Mouse (Mus musculus) bone marrow macrophage, adult 2 months (primary cell): ENCODE measurements around the gene Tmco4. TPM values are rescaled to one million over a fixed set of nuclear protein-coding genes. Genes with fewer than 3 reads are reported as not detected.

Experiments
- H3K27ac ChIP-seq: 2 replicates; pipeline ENCODE4 v1.5.1; 2012; ENCODE audit warnings: low read depth, low read length; ENCODE audit not compliant: insufficient read depth
- H3K4me1 ChIP-seq: 2 replicates; pipeline ENCODE4 v1.6.1; 2012; ENCODE audit warnings: low read length; ENCODE audit not compliant: control insufficient read depth, insufficient read depth
- H3K4me3 ChIP-seq: 2 replicates; pipeline ENCODE4 v1.5.1; 2012; ENCODE audit warnings: mild to moderate bottlenecking, low read length, moderate library complexity; ENCODE audit not compliant: insufficient read depth
- CTCF ChIP-seq: IDR thresholded peaks from 2 replicates; pipeline ENCODE4 v1.5.1; 2012; ENCODE audit warnings: low read depth, mild to moderate bottlenecking, low read length, moderate library complexity
- POLR2A ChIP-seq: IDR thresholded peaks from 2 replicates; pipeline ENCODE4 v1.6.1; 2012; ENCODE audit warnings: mild to moderate bottlenecking, low read depth, low read length, borderline replicate concordance
- polyA plus RNA-seq: library from polyadenylated mRNA; stranded (reverse); fragments of >200 nt; gene quantifications from 2 replicates; pipeline ENCODE4 v1.2.4, GENCODE M21; 2012; ENCODE audit not compliant: missing spikeins, insufficient read depth, insufficient read length

The Tmco4 gene
- polyA plus RNA-seq, 1 experiment, result 6.5 TPM

GRCm38 (mm10) chr4:138996410-138996809, 23.7 kb downstream of the Tmco4 start:
- H3K4me1 ChIP-seq, result no peaks in the 10 kb centered on the region

GRCm38 (mm10) chr4:138997121-138997520, 24.4 kb downstream of the Tmco4 start:
- H3K4me1 ChIP-seq, result no peaks in the 10 kb centered on the region
- TF ChIP-seq CTCF, result 0 out of 2 replicates have a peak, but pooled peaks have one; percentile 19
- no peak for TF ChIP-seq POLR2A
- no peak overlapping the region for H3K4me3 ChIP-seq
- H3K27ac ChIP-seq, result no peak overlapping the region

More at GRCm38 (mm10) chr4:138996410-138996809, 23.7 kb downstream of the Tmco4 start:
- Histone ChIP-seq H3K27ac (no peak overlapping the region), H3K4me3 (no peak overlapping the region)
- TF ChIP-seq POLR2A (no peak), CTCF (peak; percentile 71)

DNA sequence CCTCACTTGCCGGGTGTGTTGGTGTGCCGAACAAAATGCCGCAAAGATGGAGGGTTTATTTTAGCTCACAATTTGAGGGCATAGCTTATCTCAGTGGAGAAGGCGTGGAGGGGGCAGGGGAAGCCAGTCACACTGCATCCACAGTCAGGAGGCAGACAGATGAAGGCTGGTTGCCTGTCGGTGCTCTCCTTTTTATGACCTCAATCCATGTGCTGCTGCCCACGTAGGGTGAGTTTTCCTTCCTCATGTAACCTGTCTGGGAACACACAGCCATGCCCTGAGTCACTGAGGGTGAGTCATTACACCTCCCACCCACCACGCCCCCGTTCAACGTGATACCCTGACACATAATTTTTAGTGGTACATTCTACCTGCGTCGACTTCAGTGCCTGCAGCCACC, 25.9 kb downstream of the Tmco4 start:
- Histone ChIP-seq H3K4me3 (no peak overlapping the region), H3K27ac (no peak overlapping the region), H3K4me1 (no peaks in the 10 kb centered on the region)
- TF ChIP-seq CTCF (no peak), POLR2A (no peak)

DNA sequence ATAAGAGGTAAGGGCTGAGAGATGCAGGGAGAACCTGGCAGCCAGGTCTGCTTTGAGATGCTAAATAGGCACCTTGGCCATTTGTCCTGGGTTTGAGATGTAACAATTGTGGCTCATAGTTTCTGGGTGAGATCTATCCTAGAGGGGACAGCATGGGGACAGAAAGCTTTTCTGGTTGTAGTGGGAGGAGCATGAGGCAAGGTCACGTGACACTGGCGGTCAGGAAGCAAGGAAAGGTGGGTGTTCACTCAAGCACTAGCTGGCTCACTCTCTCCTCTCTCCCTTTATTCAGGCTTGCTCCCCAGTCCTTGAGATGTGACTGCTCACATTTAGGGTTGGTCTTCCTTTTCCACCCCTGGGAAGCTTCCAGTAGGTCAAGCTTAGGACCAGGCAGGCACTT, 28.3 kb downstream of the Tmco4 start:
- no peak for TF ChIP-seq POLR2A
- no peak for TF ChIP-seq CTCF
- no peak overlapping the region for H3K27ac ChIP-seq

GRCm38 (mm10) chr4:139001433-139001832, 28.7 kb downstream of the Tmco4 start:
- TF ChIP-seq CTCF (no peak), POLR2A (no peak)
- Histone ChIP-seq H3K27ac (no peak overlapping the region), H3K4me1 (peaks cover 10% of the 10 kb centered on the region), H3K4me3 (no peak overlapping the region)

More for the DNA sequence above, 28.3 kb downstream of the Tmco4 start:
- Histone ChIP-seq H3K4me3 (no peak overlapping the region), H3K4me1 (peaks cover 9% of the 10 kb centered on the region)

GRCm38 (mm10) chr4:139004067-139004466, 31.4 kb downstream of the Tmco4 start:
- Histone ChIP-seq H3K27ac (no peak overlapping the region), H3K4me3 (no peak overlapping the region), H3K4me1 (peaks cover 23% of the 10 kb centered on the region)
- TF ChIP-seq CTCF, result no peak

DNA sequence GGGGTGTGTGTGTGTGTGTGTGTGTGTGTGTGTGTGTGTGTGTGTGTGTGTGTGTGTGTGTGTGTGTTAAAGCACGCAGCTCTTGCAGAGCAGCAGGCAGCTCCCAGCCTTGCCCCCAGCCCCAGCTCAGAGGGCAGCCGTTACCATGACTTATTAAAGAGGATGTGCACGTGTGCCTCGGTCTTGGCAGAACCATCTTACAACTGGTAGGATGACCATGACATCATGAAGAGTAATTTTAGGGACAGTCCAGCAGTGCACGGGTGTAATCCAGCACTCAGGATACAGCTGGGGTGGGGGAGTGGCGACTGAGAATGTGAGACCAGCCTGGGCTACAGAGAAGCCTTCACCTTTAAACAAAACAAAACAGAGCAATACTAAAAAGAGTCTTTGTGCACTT, 32.5 kb downstream of the Tmco4 start:
- TF ChIP-seq CTCF (no peak), POLR2A (no peak)
- H3K4me1 ChIP-seq, result peaks cover 23% of the 10 kb centered on the region
- H3K27ac ChIP-seq, result no peak overlapping the region
- no peak overlapping the region for H3K4me3 ChIP-seq

DNA sequence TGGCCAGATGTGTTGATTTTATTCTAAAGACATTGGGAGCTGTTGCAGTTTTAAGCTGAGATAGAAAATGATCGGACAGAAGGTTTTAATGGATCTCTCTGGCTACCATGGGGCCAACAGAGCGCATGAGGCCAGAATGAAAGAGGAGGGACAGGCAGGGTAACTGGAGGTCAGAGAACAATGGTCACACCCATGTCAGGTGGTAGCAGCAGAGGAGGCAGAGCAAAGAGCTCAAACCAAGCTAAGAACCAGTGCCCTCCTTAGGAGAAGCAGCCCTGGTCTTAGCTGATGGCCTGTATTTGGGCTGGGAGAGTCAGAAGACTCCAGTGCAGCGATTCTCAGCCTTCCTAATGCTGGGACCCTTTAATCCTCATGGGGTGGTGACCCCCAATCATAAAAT, 34.7 kb downstream of the Tmco4 start:
- no peak for TF ChIP-seq POLR2A
- Histone ChIP-seq H3K4me3 (no peak overlapping the region), H3K4me1 (peaks cover 23% of the 10 kb centered on the region), H3K27ac (no peak overlapping the region)

GRCm38 (mm10) chr4:139007981-139008536, 35.4 kb downstream of the Tmco4 start:
- Histone ChIP-seq H3K27ac (no peak overlapping the region), H3K4me3 (no peak overlapping the region), H3K4me1 (peaks cover 24% of the 10 kb centered on the region)
- TF ChIP-seq POLR2A (no peak), CTCF (no peak)

DNA sequence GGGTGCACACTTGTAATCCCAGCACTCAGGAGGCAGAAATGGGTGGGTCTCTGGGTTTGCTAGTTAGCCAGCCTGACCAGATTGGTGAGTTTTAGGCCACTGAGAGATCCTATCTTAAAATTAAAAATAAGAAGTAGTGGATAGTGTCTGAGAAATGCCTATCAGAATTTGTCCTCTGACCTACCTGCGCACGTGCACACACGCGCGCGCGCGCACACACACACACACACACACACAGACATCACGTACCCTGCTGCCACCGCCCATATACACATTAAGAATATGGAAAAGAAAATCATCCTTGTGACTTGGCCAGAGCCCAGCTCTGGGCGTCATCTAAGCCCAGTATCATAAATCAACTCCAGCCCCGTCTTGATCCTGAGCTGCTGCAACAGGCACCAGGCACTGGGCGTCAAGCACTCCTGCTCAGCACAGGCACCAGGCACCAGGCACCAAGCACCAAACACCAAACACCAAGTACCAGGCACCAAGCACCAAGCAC, 38.6 kb downstream of the Tmco4 start:
- no peak for TF ChIP-seq CTCF
- TF ChIP-seq POLR2A, result no peak
- H3K27ac ChIP-seq, result no peak overlapping the region
- no peak overlapping the region for H3K4me3 ChIP-seq
- H3K4me1 ChIP-seq, result peaks cover 36% of the 10 kb centered on the region

DNA sequence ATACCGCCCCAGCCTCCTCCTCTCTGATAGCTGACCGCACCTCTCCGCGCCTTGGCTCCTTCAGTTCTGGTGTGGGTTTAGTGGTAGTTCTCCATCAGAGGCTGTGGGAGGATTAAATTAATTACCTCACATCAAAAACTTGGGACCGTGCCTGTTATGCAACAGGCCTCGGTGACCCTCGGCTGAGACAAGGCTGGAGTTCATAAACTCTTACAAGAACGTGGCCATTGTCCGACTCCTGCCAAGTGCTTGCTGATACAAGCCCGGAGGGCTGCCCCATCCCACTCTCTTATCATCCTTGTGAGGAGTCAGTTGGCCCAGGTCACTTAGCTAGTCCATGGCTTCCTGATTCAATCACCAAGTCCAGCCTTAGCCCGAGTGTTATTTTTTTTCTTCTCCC, 40.6 kb downstream of the Tmco4 start:
- TF ChIP-seq CTCF, result no peak
- TF ChIP-seq POLR2A, result no peak
- H3K4me1 ChIP-seq, result peaks cover 22% of the 10 kb centered on the region
- H3K4me3 ChIP-seq, result no peak overlapping the region
- no peak overlapping the region for H3K27ac ChIP-seq
